Mouse (Mus musculus): ENCODE results near the gene Fktn. TPM values are rescaled to one million over a fixed set of nuclear protein-coding genes. Genes with fewer than 3 reads are reported as not detected.
"Not testable (repeated sequence)": the region's sequence is repeated elsewhere in the genome, so short reads cannot be mapped to it uniquely, and the experiment has no call there.

Fktn gene
- polyA plus RNA-seq, 1 experiment from 2014 or later: 13.6 TPM

- peak overlapping the region; percentile 79 for H3K27ac ChIP-seq
- no peaks in the 10 kb centered on the region for H3K4me1 ChIP-seq (replicated peaks; ENCODE audit: insufficient read depth, low read length)
- no peaks in the 10 kb centered on the region for H3K27me3 ChIP-seq (ENCODE audit: insufficient read depth, low read length)
- peak overlapping the region; percentile 80 for H3K9ac ChIP-seq (ENCODE audit: low read depth, low read length)
- H3K9me3 ChIP-seq (replicated peaks; ENCODE audit: low read length): no peaks in the 10 kb centered on the region
- WGBS: 2% methylated on average over 58 of the region's 58 CpGs
- peak overlapping the region; percentile 89 for H3K4me3 ChIP-seq (replicated peaks; ENCODE audit: low read depth, low read length)
- H3K4me2 ChIP-seq (ENCODE audit: low read length): peak overlapping the region; percentile 78
- H3K36me3 ChIP-seq (ENCODE audit: insufficient read depth, low read length): no peaks in the 10 kb centered on the region
- TF ChIP-seq CTCF (IDR thresholded peaks at IDR 0.05; ENCODE audit: low read depth): no peak
- DNase-seq (ENCODE audit: low spot score) (peak; percentile 95), ATAC-seq (replicated peaks; ENCODE audit: low FRiP score, low read depth) (peak; percentile 90)
Observed at GRCm38 (mm10) chr4:53714051-53714814, 435 bp downstream of the Fktn start.

- DNase-seq (ENCODE audit: low spot score) (no peak), ATAC-seq (replicated peaks; ENCODE audit: low FRiP score, low read depth) (no peak)
- Histone ChIP-seq H3K27me3 (ENCODE audit: insufficient read depth, low read length) (no peaks in the 10 kb centered on the region), H3K4me3 (replicated peaks; ENCODE audit: low read depth, low read length) (no peak overlapping the region), H3K9me3 (replicated peaks; ENCODE audit: low read length) (no peaks in the 10 kb centered on the region), H3K27ac (no peak overlapping the region), H3K9ac (ENCODE audit: low read depth, low read length) (no peak overlapping the region), H3K36me3 (ENCODE audit: insufficient read depth, low read length) (no peaks in the 10 kb centered on the region), H3K4me1 (replicated peaks; ENCODE audit: insufficient read depth, low read length) (no peaks in the 10 kb centered on the region), H3K4me2 (ENCODE audit: low read length) (no peak overlapping the region)
- peak; percentile 47 for TF ChIP-seq CTCF (IDR thresholded peaks at IDR 0.05; ENCODE audit: low read depth)
Observed at GRCm38 (mm10) chr4:53715977-53716376, 2.2 kb downstream of the Fktn start.

- Histone ChIP-seq H3K4me2 (ENCODE audit: low read length) (no peak overlapping the region), H3K9ac (ENCODE audit: low read depth, low read length) (no peak overlapping the region), H3K27me3 (ENCODE audit: insufficient read depth, low read length) (no peaks in the 10 kb centered on the region), H3K36me3 (ENCODE audit: insufficient read depth, low read length) (no peaks in the 10 kb centered on the region), H3K4me1 (replicated peaks; ENCODE audit: insufficient read depth, low read length) (no peaks in the 10 kb centered on the region), H3K4me3 (replicated peaks; ENCODE audit: low read depth, low read length) (no peak overlapping the region), H3K9me3 (replicated peaks; ENCODE audit: low read length) (no peaks in the 10 kb centered on the region), H3K27ac (no peak overlapping the region; the same call in 1 of the 2 replicates)
- no peak for TF ChIP-seq CTCF (IDR thresholded peaks at IDR 0.05; ENCODE audit: low read depth)
- 56% methylated on average over 4 of the region's 4 CpGs for WGBS
- DNase-seq (ENCODE audit: low spot score) (peak; percentile 63), ATAC-seq (replicated peaks; ENCODE audit: low FRiP score, low read depth) (no peak)
Observed at GRCm38 (mm10) chr4:53717546-53717945, 3.7 kb downstream of the Fktn start.

- DNase-seq (ENCODE audit: low spot score) (no peak), ATAC-seq (replicated peaks; ENCODE audit: low FRiP score, low read depth) (no peak)
- Histone ChIP-seq H3K4me1 (replicated peaks; ENCODE audit: insufficient read depth, low read length) (no peaks in the 10 kb centered on the region), H3K27me3 (ENCODE audit: insufficient read depth, low read length) (no peaks in the 10 kb centered on the region), H3K9ac (ENCODE audit: low read depth, low read length) (no peak overlapping the region), H3K4me3 (replicated peaks; ENCODE audit: low read depth, low read length) (no peak overlapping the region), H3K36me3 (ENCODE audit: insufficient read depth, low read length) (no peaks in the 10 kb centered on the region), H3K9me3 (replicated peaks; ENCODE audit: low read length) (no peaks in the 10 kb centered on the region), H3K4me2 (ENCODE audit: low read length) (no peak overlapping the region), H3K27ac (no peak overlapping the region)
- TF ChIP-seq CTCF (IDR thresholded peaks at IDR 0.05; ENCODE audit: low read depth): no peak
- 57% methylated on average over 5 of the region's 5 CpGs for WGBS
Observed at GRCm38 (mm10) chr4:53718261-53718660, 4.5 kb downstream of the Fktn start.

GRCm38 (mm10) chr4:53722506-53722905 is 8.7 kb downstream of the Fktn start:
- no peak overlapping the region for H3K4me3 ChIP-seq (replicated peaks; ENCODE audit: low read depth, low read length)
- H3K9me3 ChIP-seq (replicated peaks; ENCODE audit: low read length): no peaks in the 10 kb centered on the region
- DNase-seq (ENCODE audit: low spot score) (no peak), ATAC-seq (replicated peaks; ENCODE audit: low FRiP score, low read depth) (no peak)
- peaks cover 3% of the 10 kb centered on the region; the same call in 1 of the 2 replicates for H3K36me3 ChIP-seq (ENCODE audit: insufficient read depth, low read length)
- no peak for TF ChIP-seq CTCF (IDR thresholded peaks at IDR 0.05; ENCODE audit: low read depth)
- no peaks in the 10 kb centered on the region for H3K4me1 ChIP-seq (replicated peaks; ENCODE audit: insufficient read depth, low read length)
- 94% methylated on average over 4 of the region's 4 CpGs for WGBS
- H3K9ac ChIP-seq (ENCODE audit: low read depth, low read length): no peak overlapping the region
- H3K27me3 ChIP-seq (ENCODE audit: insufficient read depth, low read length): no peaks in the 10 kb centered on the region
- H3K4me2 ChIP-seq (ENCODE audit: low read length): no peak overlapping the region
- no peak overlapping the region for H3K27ac ChIP-seq

GRCm38 (mm10) chr4:53726100-53726499 is 12.3 kb downstream of the Fktn start:
- H3K36me3 ChIP-seq (ENCODE audit: insufficient read depth, low read length); H3K4me2 ChIP-seq (ENCODE audit: low read length); H3K27me3 ChIP-seq (ENCODE audit: insufficient read depth, low read length); H3K9me3 ChIP-seq (replicated peaks; ENCODE audit: low read length); H3K4me1 ChIP-seq (replicated peaks; ENCODE audit: insufficient read depth, low read length); H3K27ac ChIP-seq; ATAC-seq (replicated peaks; ENCODE audit: low FRiP score, low read depth); DNase-seq (ENCODE audit: low spot score); H3K9ac ChIP-seq (ENCODE audit: low read depth, low read length); H3K4me3 ChIP-seq (replicated peaks; ENCODE audit: low read depth, low read length): not testable (repeated sequence)
- WGBS: 95% methylated on average over 2 of the region's 2 CpGs
